Mouse (Mus musculus) erythroblast, embryonic 14.5 days (primary cell): ENCODE data around the gene Prkcz. TPM values are rescaled to one million over a fixed set of nuclear protein-coding genes. Genes with fewer than 3 reads are reported as not detected.

ENCODE experiments used
- H3K27me3 ChIP-seq: 2 replicates; pipeline ENCODE4 v1.6.1; 2012; ENCODE audit warnings: inconsistent platforms; ENCODE audit not compliant: control insufficient read depth
- H3K36me3 ChIP-seq: 2 replicates; pipeline ENCODE4 v1.6.1; 2012; ENCODE audit warnings: mild to moderate bottlenecking, inconsistent platforms; ENCODE audit not compliant: control insufficient read depth
- H3K4me1 ChIP-seq: 2 replicates; pipeline ENCODE4 v1.6.1; 2012; ENCODE audit warnings: inconsistent platforms; ENCODE audit not compliant: control insufficient read depth
- H3K4me3 ChIP-seq: replicated peaks from 2 replicates; pipeline ENCODE3; 2012; ENCODE audit warnings: moderate library complexity, mild to moderate bottlenecking, inconsistent platforms
- H3K9me3 ChIP-seq: 2 replicates; pipeline ENCODE4 v1.6.1; 2012; ENCODE audit warnings: low read length, inconsistent platforms, mixed read lengths; ENCODE audit not compliant: control insufficient read depth
- GATA1 ChIP-seq: IDR thresholded peaks from 2 replicates; pipeline ENCODE4 v1.6.1; 2012; ENCODE audit warnings: low read length, inconsistent platforms, mixed read lengths
- TAL1 ChIP-seq: IDR thresholded peaks from 3 replicates; pipeline ENCODE4 v1.6.1; 2012; ENCODE audit warnings: low read length, inconsistent platforms, mixed read lengths
- polyA plus RNA-seq: library from polyadenylated mRNA; stranded (reverse); fragments of >175 nt; gene quantifications from 2 replicates; pipeline ENCODE4 v1.2.3, GENCODE M21; 2012

The Prkcz gene
- polyA plus RNA-seq, 1 experiment = 0.02 TPM

GRCm38 (mm10) chr4:155215773-155216630, 145.2 kb downstream of the Prkcz start:
- H3K27me3 ChIP-seq = peaks cover 22% of the 10 kb centered on the region
- no peak overlapping the region for H3K4me3 ChIP-seq
- no peaks in the 10 kb centered on the region for H3K9me3 ChIP-seq
- TF ChIP-seq GATA1 = no peak
- H3K4me1 ChIP-seq = peaks cover 20% of the 10 kb centered on the region
- peaks cover 4% of the 10 kb centered on the region for H3K36me3 ChIP-seq

GRCm38 (mm10) chr4:155215203-155215602, 146.0 kb downstream of the Prkcz start:
- no peak overlapping the region for H3K4me3 ChIP-seq
- peaks cover 13% of the 10 kb centered on the region for H3K4me1 ChIP-seq
- H3K36me3 ChIP-seq = peaks cover 8% of the 10 kb centered on the region
- no peak for TF ChIP-seq GATA1
- no peak for TF ChIP-seq TAL1
- H3K27me3 ChIP-seq = peaks cover 14% of the 10 kb centered on the region
- no peaks in the 10 kb centered on the region for H3K9me3 ChIP-seq

- peaks cover 8% of the 10 kb centered on the region for H3K36me3 ChIP-seq
- H3K4me1 ChIP-seq = peaks cover 9% of the 10 kb centered on the region
- peaks cover 10% of the 10 kb centered on the region for H3K27me3 ChIP-seq
- H3K9me3 ChIP-seq = no peaks in the 10 kb centered on the region
- H3K4me3 ChIP-seq = no peak overlapping the region
- TF ChIP-seq GATA1 = no peak
- TF ChIP-seq TAL1 = no peak
These were observed 146.4 kb downstream of the Prkcz start for GRCm38 (mm10) chr4:155214793-155215192.

- Histone ChIP-seq H3K4me3 (no peak overlapping the region), H3K9me3 (no peaks in the 10 kb centered on the region), H3K4me1 (peaks cover 3% of the 10 kb centered on the region), H3K36me3 (peaks cover 8% of the 10 kb centered on the region), H3K27me3 (peaks cover 4% of the 10 kb centered on the region)
- TF ChIP-seq TAL1 (no peak), GATA1 (no peak)
These were observed 147.0 kb downstream of the Prkcz start for GRCm38 (mm10) chr4:155214188-155214587.

GRCm38 (mm10) chr4:155213752-155214054, 147.5 kb downstream of the Prkcz start:
- H3K4me3 ChIP-seq = no peak overlapping the region
- no peaks in the 10 kb centered on the region for H3K27me3 ChIP-seq
- peaks cover 2% of the 10 kb centered on the region; the same call in 1 of the 2 replicates for H3K4me1 ChIP-seq
- H3K9me3 ChIP-seq = no peaks in the 10 kb centered on the region
- TF ChIP-seq GATA1 (no peak), TAL1 (no peak)
- H3K36me3 ChIP-seq = peaks cover 8% of the 10 kb centered on the region

- no peak overlapping the region for H3K4me3 ChIP-seq
These were observed 148.0 kb downstream of the Prkcz start for GRCm38 (mm10) chr4:155213052-155213751.

More at GRCm38 (mm10) chr4:155213052-155213751, 148.0 kb downstream of the Prkcz start:
- Histone ChIP-seq H3K36me3 (peaks cover 8% of the 10 kb centered on the region), H3K9me3 (no peaks in the 10 kb centered on the region), H3K27me3 (no peaks in the 10 kb centered on the region), H3K4me1 (peaks cover 2% of the 10 kb centered on the region; the same call in 1 of the 2 replicates)
- TF ChIP-seq GATA1 (no peak), TAL1 (no peak)

Other genes starting within 250 kb of the Prkcz start
- gene Ski, start 138.8 kb downstream of the Prkcz start, polyA plus RNA-seq = 0.43 and 0.57 TPM in 2 replicates
- 0.51 and 0.61 TPM in 2 replicates for gene Faap20, start 111.6 kb downstream of the Prkcz start, polyA plus RNA-seq
- gene Gabrd, start 36.8 kb upstream of the Prkcz start, polyA plus RNA-seq = not detected in 2 replicates
- gene Cfap74, start 47.8 kb upstream of the Prkcz start, polyA plus RNA-seq = not detected in 2 replicates
- gene Tmem52, start 107.8 kb upstream of the Prkcz start, polyA plus RNA-seq = not detected in 2 replicates
- 2.4 and 2.9 TPM in 2 replicates for gene Gnb1, start 130.0 kb upstream of the Prkcz start, polyA plus RNA-seq
- gene Nadk, start 201.0 kb upstream of the Prkcz start, polyA plus RNA-seq = 1.0 and 1.9 TPM in 2 replicates
- gene Slc35e2, start 240.1 kb upstream of the Prkcz start, polyA plus RNA-seq = 0.09 and 0.12 TPM in 2 replicates